Mouse (Mus musculus) liver, postnatal 0 days (tissue): ENCODE results near the gene Atg2a. TPM values are rescaled to one million over a fixed set of nuclear protein-coding genes. Genes with fewer than 3 reads are reported as not detected.
A peak's percentile ranks its signal among the peaks of the same experiment; 100 is the strongest.

ENCODE experiments used
- ATAC-seq: fragments of 200-750 bp; cut with Nextera tagmentation; 2 replicates; pipeline ENCODE4 v1.8.0; 2017; ENCODE audit warnings: mild to moderate bottlenecking, moderate library complexity
- DNase-seq: peaks from one replicate; pipeline ENCODE4 v3.0.0-alpha.2; 2016
- H3K27ac ChIP-seq: fragments of 300-500 bp; sonication (generic); 2 replicates; pipeline ENCODE4 v1.5.1; 2014; ENCODE audit warnings: antibody characterized with exemption, moderate library complexity, mild to moderate bottlenecking, low read depth
- H3K27me3 ChIP-seq: fragments of 300-500 bp; sonication (generic); 2 replicates; pipeline ENCODE4 v1.6.1; 2014; ENCODE audit warnings: low read length, control low read depth, mixed read lengths; ENCODE audit not compliant: insufficient read depth
- H3K36me3 ChIP-seq: fragments of 300-500 bp; sonication (generic); replicated peaks from 2 replicates; pipeline ENCODE4 v1.6.1; 2014; ENCODE audit warnings: mild to moderate bottlenecking, control low read depth, low read length, moderate library complexity, mixed read lengths; ENCODE audit not compliant: insufficient read depth
- H3K4me1 ChIP-seq: fragments of 300-500 bp; sonication (generic); 2 replicates; pipeline ENCODE4 v1.6.1; 2014; ENCODE audit warnings: antibody characterized with exemption, mild to moderate bottlenecking, control low read depth; ENCODE audit not compliant: insufficient read depth
- H3K4me2 ChIP-seq: fragments of 300-500 bp; sonication (generic); 2 replicates; pipeline ENCODE4 v1.6.1; 2014; ENCODE audit warnings: low read depth, mild to moderate bottlenecking, low read length, moderate library complexity, mixed read lengths
- H3K4me3 ChIP-seq: fragments of 300-500 bp; sonication (generic); 2 replicates; pipeline ENCODE4 v1.5.1; 2014; ENCODE audit warnings: low read depth, low read length
- H3K9ac ChIP-seq: fragments of 300-500 bp; sonication (generic); replicated peaks from 2 replicates; pipeline ENCODE4 v1.6.1; 2014; ENCODE audit warnings: mild to moderate bottlenecking, moderate library complexity
- H3K9me3 ChIP-seq: fragments of 300-500 bp; sonication (generic); 2 replicates; pipeline ENCODE4 v1.6.1; 2016; ENCODE audit warnings: mild to moderate bottlenecking, control low read depth, low read length, mixed read lengths
- CTCF ChIP-seq: sonication (generic); IDR thresholded peaks from 2 replicates; pipeline ENCODE4 v1.5.1; 2016; ENCODE audit warnings: antibody characterized with exemption, low read depth
- EP300 ChIP-seq: IDR thresholded peaks from 2 replicates; pipeline ENCODE4 v1.6.1; 2016; ENCODE audit warnings: antibody characterized with exemption, low read depth, mild to moderate bottlenecking
- WGBS: fragments of 180-500 bp; shearing (Covaris S2); extraction: QIAGEN DNeasy Blood & Tissue Kit; methylation state at CpG from one replicate; pipeline ENCODE4 v1.1.7; 2014; ENCODE audit not compliant: insufficient replicate concordance; 5-methylcytosine and 5-hydroxymethylcytosine counted together
- polyA plus RNA-seq: library from polyadenylated mRNA; unstranded; fragments of >200 nt; fragmentation: Nextera tagmentation; extraction: Ambion mirVana; gene quantifications from 2 replicates; pipeline ENCODE4 v1.2.1, GENCODE M21; 2015

Gene Atg2a
- polyA plus RNA-seq, 1 experiment from 2014 or later, result 3.8 TPM

- no peak for DNase-seq
- H3K9me3 ChIP-seq, result no peaks in the 10 kb centered on the region
- no peak overlapping the region for H3K4me3 ChIP-seq
- no peak overlapping the region for H3K9ac ChIP-seq
- H3K27me3 ChIP-seq, result no peaks in the 10 kb centered on the region
- 78% methylated on average over 4 of the region's 4 CpGs for WGBS
- ATAC-seq, result no peak
- H3K36me3 ChIP-seq, result peaks cover 55% of the 10 kb centered on the region
- H3K27ac ChIP-seq, result no peak overlapping the region
- TF ChIP-seq CTCF, result peak; percentile 58
- TF ChIP-seq EP300, result no peak
- H3K4me1 ChIP-seq, result peaks cover 16% of the 10 kb centered on the region
- no peak overlapping the region for H3K4me2 ChIP-seq
Observed at GRCm38 (mm10) chr19:6260946-6261345, 19.5 kb downstream of the Atg2a start.

- Histone ChIP-seq H3K36me3 (peaks cover 51% of the 10 kb centered on the region), H3K9me3 (no peaks in the 10 kb centered on the region), H3K4me2 (no peak overlapping the region), H3K9ac (no peak overlapping the region), H3K4me3 (no peak overlapping the region), H3K27ac (no peak overlapping the region), H3K4me1 (peaks cover 16% of the 10 kb centered on the region), H3K27me3 (no peaks in the 10 kb centered on the region)
- TF ChIP-seq CTCF (no peak), EP300 (no peak)
- no peak for DNase-seq
- 93% methylated on average over 14 of the region's 14 CpGs for WGBS
- no peak for ATAC-seq
Observed at GRCm38 (mm10) chr19:6261379-6261778, 19.9 kb downstream of the Atg2a start.

DNA sequence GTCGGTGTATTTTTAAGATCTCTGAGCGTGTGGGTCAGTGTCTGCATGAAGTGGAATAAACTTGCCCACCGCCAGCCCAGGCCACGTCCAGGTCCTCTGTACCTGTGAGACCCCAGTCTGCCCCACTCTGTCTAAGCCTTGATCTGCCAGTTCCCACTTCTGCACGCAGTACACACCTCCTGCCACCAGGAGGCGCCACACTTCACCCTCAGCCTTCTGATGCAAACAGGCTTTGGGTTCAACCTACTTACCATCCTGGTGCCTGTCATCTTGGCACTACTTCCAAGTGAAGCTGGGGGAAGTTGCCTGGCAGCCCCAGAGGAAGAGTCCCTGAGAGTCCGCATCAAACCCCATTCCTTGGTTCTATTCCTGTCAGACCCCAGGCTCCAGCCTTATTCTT is 20.8 kb downstream of the Atg2a start:
- WGBS, result 54% methylated on average over 7 of the region's 7 CpGs
- TF ChIP-seq EP300, result no peak
- peak; percentile 99 for TF ChIP-seq CTCF
- H3K4me2 ChIP-seq, result no peak overlapping the region

DNA sequence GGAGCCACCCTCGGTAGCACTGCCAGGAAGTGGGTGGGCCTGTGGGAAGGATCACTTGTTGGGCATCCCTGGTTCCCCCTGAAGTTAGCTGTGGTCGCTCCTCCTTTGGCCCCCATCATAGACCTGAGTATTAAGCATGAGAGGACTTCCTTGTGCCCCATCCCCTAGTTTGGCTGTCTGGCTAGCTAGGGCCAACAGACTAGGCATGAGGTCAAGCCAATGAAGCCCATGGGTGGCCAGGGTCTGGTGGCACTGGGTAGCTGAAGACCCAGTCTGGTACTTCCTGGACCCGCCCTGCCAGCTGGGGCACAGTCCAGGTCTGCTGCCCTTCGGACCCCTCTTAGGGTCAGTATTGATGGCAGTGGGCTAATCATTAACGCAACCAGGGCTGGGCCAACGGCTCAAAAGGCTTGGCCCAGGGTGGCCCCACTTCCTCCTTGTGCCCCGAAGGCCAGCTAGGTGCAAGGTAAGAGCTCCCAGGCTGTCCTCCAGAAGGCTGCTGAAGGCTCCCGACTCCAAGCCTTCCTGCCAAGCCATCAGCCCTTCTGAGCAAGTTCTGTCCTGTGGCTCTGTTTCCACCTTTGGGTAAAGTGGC is 21.5 kb downstream of the Atg2a start:
- Histone ChIP-seq H3K27ac (peak overlapping the region; percentile 83), H3K4me1 (peaks cover 18% of the 10 kb centered on the region), H3K9ac (peak overlapping the region; percentile 71), H3K9me3 (no peaks in the 10 kb centered on the region), H3K4me3 (peak overlapping the region; percentile 53), H3K4me2 (peak overlapping the region; percentile 69), H3K36me3 (peaks cover 35% of the 10 kb centered on the region), H3K27me3 (no peaks in the 10 kb centered on the region)
- peak; percentile 78 for DNase-seq
- peak; percentile 85 for ATAC-seq
- WGBS, result 57% methylated on average over 8 of the region's 8 CpGs
- no peak for TF ChIP-seq EP300
- no peak for TF ChIP-seq CTCF

More for the DNA sequence above, 20.8 kb downstream of the Atg2a start:
- H3K9me3 ChIP-seq, result no peaks in the 10 kb centered on the region
- no peak overlapping the region for H3K4me3 ChIP-seq
- H3K27me3 ChIP-seq, result no peaks in the 10 kb centered on the region
- peaks cover 42% of the 10 kb centered on the region for H3K36me3 ChIP-seq
- ATAC-seq, result 0 out of 2 replicates have a peak, but pooled peaks have one; percentile 10
- peak overlapping the region; percentile 83 for H3K27ac ChIP-seq
- peak; percentile 89 for DNase-seq
- no peak overlapping the region for H3K9ac ChIP-seq
- peaks cover 16% of the 10 kb centered on the region for H3K4me1 ChIP-seq

DNA sequence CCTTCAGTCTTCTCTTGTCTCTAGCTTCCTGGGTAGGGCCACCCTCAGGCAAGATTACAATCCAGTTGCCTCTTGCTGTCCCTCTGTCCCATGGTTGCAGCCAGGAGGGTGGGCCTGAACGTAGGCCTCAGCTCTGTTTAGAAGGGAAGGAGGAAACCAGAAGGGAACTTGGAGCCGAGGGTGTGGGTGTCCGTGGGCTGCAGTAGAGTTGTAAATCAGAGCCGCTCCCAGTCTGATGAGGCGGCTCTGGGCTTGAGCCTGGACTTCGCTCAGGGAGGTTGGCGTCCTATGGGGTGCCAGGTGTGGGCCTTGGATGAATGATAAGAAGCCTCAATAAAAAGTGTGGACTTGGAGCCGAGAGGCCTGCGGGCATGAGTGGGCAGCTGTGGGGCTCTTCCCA is 22.7 kb downstream of the Atg2a start:
- H3K4me1 ChIP-seq, result peaks cover 24% of the 10 kb centered on the region
- H3K4me3 ChIP-seq, result peak overlapping the region; percentile 53
- H3K9ac ChIP-seq, result peak overlapping the region; percentile 71
- peak overlapping the region; percentile 69 for H3K4me2 ChIP-seq
- H3K27me3 ChIP-seq, result no peaks in the 10 kb centered on the region
- ATAC-seq (no peak), DNase-seq (no peak)
- peaks cover 23% of the 10 kb centered on the region for H3K36me3 ChIP-seq
- WGBS, result 41% methylated on average over 9 of the region's 9 CpGs
- no peaks in the 10 kb centered on the region for H3K9me3 ChIP-seq
- TF ChIP-seq EP300 (no peak), CTCF (no peak)
- peak overlapping the region; percentile 83 for H3K27ac ChIP-seq

GRCm38 (mm10) chr19:6264945-6265344 is 23.5 kb downstream of the Atg2a start:
- H3K9me3 ChIP-seq, result no peaks in the 10 kb centered on the region
- H3K27me3 ChIP-seq, result no peaks in the 10 kb centered on the region
- peak overlapping the region; percentile 53; the same call in 1 of the 2 replicates for H3K4me3 ChIP-seq
- peak overlapping the region; percentile 71; the same call in 1 of the 2 replicates for H3K9ac ChIP-seq
- TF ChIP-seq EP300, result no peak
- no peak for TF ChIP-seq CTCF
- peak overlapping the region; percentile 39; the same call in 1 of the 2 replicates for H3K27ac ChIP-seq
- ATAC-seq (no peak), DNase-seq (no peak)
- peaks cover 26% of the 10 kb centered on the region for H3K4me1 ChIP-seq
- peak overlapping the region; percentile 69 for H3K4me2 ChIP-seq
- 72% methylated on average over 8 of the region's 8 CpGs for WGBS
- peaks cover 21% of the 10 kb centered on the region for H3K36me3 ChIP-seq
